Mouse (Mus musculus): ENCODE data around the gene Dus3l.

DNA sequence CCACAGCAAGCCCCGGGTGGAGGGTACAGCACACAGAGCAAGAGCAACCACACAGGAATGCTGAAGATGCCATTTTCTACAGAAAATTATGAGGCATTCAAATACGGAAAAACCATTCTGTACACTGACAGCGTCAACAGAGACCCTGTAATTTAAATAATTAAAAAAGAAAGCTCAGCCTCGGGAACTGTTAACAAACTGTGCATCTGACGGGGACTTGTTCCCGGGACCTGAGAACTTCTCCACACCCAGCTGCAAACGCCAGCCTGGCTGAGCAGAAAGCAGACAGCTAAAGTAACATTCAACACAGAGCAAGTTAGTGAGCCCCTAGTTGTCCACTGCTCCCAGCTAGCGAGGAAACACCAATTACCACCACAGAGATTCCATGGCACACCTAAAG, 37.5 kb downstream of the Dus3l start:
- TF ChIP-seq CTCF (IDR thresholded peaks at IDR 0.05; ENCODE audit: borderline replicate concordance, extremely low read depth, insufficient read depth, insufficient read length) = no peak
- no peak for TF ChIP-seq POLR2A (IDR thresholded peaks at IDR 0.05; ENCODE audit: borderline replicate concordance, extremely low read depth, insufficient read depth, insufficient read length, poor library complexity, severe bottlenecking)

Data from brain, embryonic 14.5 days (tissue).